Mouse (Mus musculus) ES-E14 (cell line): ENCODE data around the gene Rnf25. TPM values are rescaled to one million over a fixed set of nuclear protein-coding genes. Genes with fewer than 3 reads are reported as not detected.

Source experiments
- DNase-seq: peaks from one replicate; pipeline ENCODE4 v3.0.0-alpha.2; 2013; ENCODE audit warnings: low read depth, low spot score
- H3K27ac ChIP-seq: 2 replicates; pipeline ENCODE4 v1.5.1; 2012; ENCODE audit warnings: low read depth, mild to moderate bottlenecking, low read length, moderate library complexity, mixed read lengths; ENCODE audit not compliant: poor library complexity, insufficient read depth, severe bottlenecking
- H3K36me3 ChIP-seq: 2 replicates; pipeline ENCODE4 v1.6.1; 2012; ENCODE audit warnings: mild to moderate bottlenecking, low read length, moderate library complexity, mixed read lengths; ENCODE audit not compliant: control insufficient read depth, poor library complexity, insufficient read depth, severe bottlenecking
- H3K4me1 ChIP-seq, 2 experiments: fragments of 150-350 bp in 1 of 2; sonication (generic) in 1 of 2; 2 replicates each; pipeline ENCODE4 v1.6.1; 2012; ENCODE audit warnings: low read length in 2 of 2, mild to moderate bottlenecking in 1 of 2, mixed read lengths in 1 of 2; ENCODE audit not compliant: control insufficient read depth in 2 of 2, insufficient read depth in 2 of 2, poor library complexity in 1 of 2
- H3K4me3 ChIP-seq, 2 experiments: fragments of 150-350 bp in 1 of 2; sonication (generic) in 1 of 2; 2 replicates each; pipeline ENCODE4 v1.5.1; 2012; ENCODE audit warnings: low read length in 2 of 2, low read depth in 1 of 2, mild to moderate bottlenecking in 1 of 2, mixed read lengths in 1 of 2; ENCODE audit not compliant: insufficient read depth in 1 of 2, poor library complexity in 1 of 2, severe bottlenecking in 1 of 2
- H3K9ac ChIP-seq: 2 replicates; pipeline ENCODE4 v1.6.1; 2012; ENCODE audit warnings: low read depth, mild to moderate bottlenecking, low read length, mixed read lengths; ENCODE audit not compliant: poor library complexity, insufficient read depth, severe bottlenecking
- H3K9me3 ChIP-seq: fragments of 150-350 bp; sonication (generic); 2 replicates; pipeline ENCODE4 v1.6.1; 2012; ENCODE audit warnings: low read depth, mild to moderate bottlenecking, low read length; ENCODE audit not compliant: control insufficient read depth, insufficient read depth
- CHD2 ChIP-seq: IDR thresholded peaks from 2 replicates; pipeline ENCODE4 v1.6.1; 2014; ENCODE audit warnings: mild to moderate bottlenecking, low read depth, low read length, inconsistent platforms
- HCFC1 ChIP-seq: IDR thresholded peaks from 2 replicates; pipeline ENCODE4 v1.6.1; 2012; ENCODE audit warnings: low read length, inconsistent platforms, borderline replicate concordance; ENCODE audit not compliant: insufficient read depth
- MAFK ChIP-seq: IDR thresholded peaks from 2 replicates; pipeline ENCODE4 v1.6.1; 2014; ENCODE audit warnings: mild to moderate bottlenecking, low read depth, low read length, inconsistent platforms; ENCODE audit not compliant: insufficient read depth
- ZC3H11A ChIP-seq: IDR thresholded peaks from 2 replicates; pipeline ENCODE4 v1.6.1; 2012; ENCODE audit warnings: low read depth, mild to moderate bottlenecking, inconsistent platforms, low read length, borderline replicate concordance
- ZNF384 ChIP-seq: IDR thresholded peaks from 2 replicates; pipeline ENCODE4 v1.6.1; 2012; ENCODE audit warnings: low read depth, low read length, inconsistent platforms
- in situ Hi-C, 2 experiments: fragments of 600-800 bp; cut with MboI; formaldehyde crosslinking; loops; one replicate each; pipeline ENCODE4 v1.15.1; 2025; ENCODE audit warnings: low sequenced_read_pairs in 2 of 2, inconsistent platforms in 1 of 2; ENCODE audit not compliant: unreplicated experiment in 2 of 2
- total RNA-seq: library from RNA; depleted of rRNA; stranded (reverse); fragments of 300-350 nt; gene quantifications from 2 replicates; pipeline ENCODE4 v1.2.3, GENCODE M21; 2012

Rnf25 gene
- total RNA-seq, 1 experiment = 29.7 TPM

- Histone ChIP-seq H3K9ac (no peak overlapping the region; the same call in 1 of the 2 replicates), H3K9me3 (no peaks in the 10 kb centered on the region), H3K27ac (no peak overlapping the region), H3K4me1 (peaks cover 0 to 4% of the 10 kb centered on the region in 2 experiments; a peak in 1 of 4 replicates), H3K4me3 (no peak overlapping the region; a peak in 1 of 4 replicates), H3K36me3 (no peaks in the 10 kb centered on the region)
- no peak for TF ChIP-seq CHD2
- TF ChIP-seq ZNF384 = no peak
- TF ChIP-seq ZC3H11A = no peak
- no peak for TF ChIP-seq HCFC1
- TF ChIP-seq MAFK = no peak
- in situ Hi-C loops = no loop called here
- DNase-seq = no peak
Measured at GRCm38 (mm10) chr1:74628001-74628400, 26.8 kb upstream of the Rnf25 start.

- peaks cover 0 to 4% of the 10 kb centered on the region in 2 experiments; a peak in 1 of 4 replicates for H3K4me1 ChIP-seq
- TF ChIP-seq HCFC1 = no peak
- TF ChIP-seq ZNF384 = no peak
- TF ChIP-seq MAFK = no peak
- no peak for TF ChIP-seq CHD2
- TF ChIP-seq ZC3H11A = no peak
- in situ Hi-C loops = no loop called here
- no peak overlapping the region for H3K4me3 ChIP-seq
- no peak overlapping the region for H3K27ac ChIP-seq
- H3K36me3 ChIP-seq = no peaks in the 10 kb centered on the region
- DNase-seq = no peak
- no peaks in the 10 kb centered on the region for H3K9me3 ChIP-seq
- no peak overlapping the region for H3K9ac ChIP-seq
Measured at GRCm38 (mm10) chr1:74626076-74626475, 24.9 kb upstream of the Rnf25 start.

- no peak overlapping the region for H3K9ac ChIP-seq
- no peak overlapping the region for H3K27ac ChIP-seq
- no peaks in the 10 kb centered on the region for H3K36me3 ChIP-seq
- in situ Hi-C loops = no loop called here
- TF ChIP-seq MAFK (no peak), HCFC1 (no peak), ZC3H11A (no peak), CHD2 (no peak)
- peaks cover 0 to 4% of the 10 kb centered on the region in 2 experiments; a peak in 1 of 4 replicates for H3K4me1 ChIP-seq
- H3K4me3 ChIP-seq = no peak overlapping the region
- no peak for DNase-seq
- no peaks in the 10 kb centered on the region for H3K9me3 ChIP-seq
Measured at GRCm38 (mm10) chr1:74624183-74624582, 23.0 kb upstream of the Rnf25 start.

GRCm38 (mm10) chr1:74600501-74601266, 513 bp downstream of the Rnf25 start:
- Histone ChIP-seq H3K4me1 (no peaks in the 10 kb centered on the region), H3K36me3 (peaks cover 13% of the 10 kb centered on the region), H3K9ac (peak overlapping the region; percentile 87), H3K27ac (no peak overlapping the region), H3K4me3 (peak overlapping the region; percentile 80 to 92), H3K9me3 (no peaks in the 10 kb centered on the region)
- no peak for DNase-seq
- TF ChIP-seq ZC3H11A (no peak), HCFC1 (no peak), CHD2 (no peak), MAFK (no peak), ZNF384 (no peak)
- in situ Hi-C loops = no loop called here

- in situ Hi-C loops = no loop called here
- Histone ChIP-seq H3K36me3 (peaks cover 48% of the 10 kb centered on the region), H3K4me3 (no peak overlapping the region), H3K4me1 (peaks cover 0 to 3% of the 10 kb centered on the region in 2 experiments; a peak in 1 of 4 replicates), H3K27ac (no peak overlapping the region), H3K9me3 (no peaks in the 10 kb centered on the region), H3K9ac (no peak overlapping the region)
- TF ChIP-seq ZC3H11A (no peak), CHD2 (no peak), MAFK (no peak), ZNF384 (no peak), HCFC1 (no peak)
- no peak for DNase-seq
Measured at GRCm38 (mm10) chr1:74594434-74594833, 6.8 kb downstream of the Rnf25 start.
